Mouse (Mus musculus): ENCODE results near the gene Rab11fip3. TPM values are rescaled to one million over a fixed set of nuclear protein-coding genes. Genes with fewer than 3 reads are reported as not detected.

Gene Rab11fip3
- polyA plus RNA-seq, 1 experiment from 2014 or later = 29.5 TPM

DNA sequence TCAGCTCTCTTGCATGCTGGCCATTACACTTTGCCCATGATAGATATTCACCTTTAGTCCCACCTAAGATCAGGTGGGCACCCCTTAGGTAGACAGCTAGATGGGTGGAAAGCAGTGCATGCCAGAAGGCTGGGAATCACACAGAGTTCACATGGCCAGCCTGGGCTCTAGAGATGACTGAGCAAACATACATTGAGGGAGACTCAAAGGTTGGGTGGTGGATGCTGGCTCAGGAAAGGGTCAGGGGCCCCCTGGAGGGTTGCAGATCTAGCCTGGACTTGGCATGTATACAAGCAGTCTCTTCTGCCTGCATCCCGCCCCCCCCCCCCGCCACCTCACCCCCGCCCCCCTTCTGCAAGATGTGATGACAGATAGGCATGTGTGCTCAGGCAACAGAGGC is 118.6 kb downstream of the Rab11fip3 start:
- Histone ChIP-seq H3K9me3 (ENCODE audit: control insufficient read depth, low read length) (no peaks in the 10 kb centered on the region), H3K27ac (no peak overlapping the region), H3K9ac (no peak overlapping the region), H3K36me3 (replicated peaks; ENCODE audit: control insufficient read depth, insufficient read depth) (no peaks in the 10 kb centered on the region), H3K4me3 (replicated peaks; ENCODE audit: low read length) (no peak overlapping the region), H3K27me3 (ENCODE audit: control insufficient read depth, insufficient read depth, low read length) (peaks cover 41% of the 10 kb centered on the region), H3K4me1 (replicated peaks; ENCODE audit: control insufficient read depth, insufficient read depth, low read length) (peaks cover 11% of the 10 kb centered on the region), H3K4me2 (replicated peaks) (no peak overlapping the region)
- DNase-seq (ENCODE audit: low spot score) (no peak), ATAC-seq (ENCODE audit: low FRiP score) (no peak)
- WGBS = 0% methylated on average over 2 of the region's 3 CpGs

DNA sequence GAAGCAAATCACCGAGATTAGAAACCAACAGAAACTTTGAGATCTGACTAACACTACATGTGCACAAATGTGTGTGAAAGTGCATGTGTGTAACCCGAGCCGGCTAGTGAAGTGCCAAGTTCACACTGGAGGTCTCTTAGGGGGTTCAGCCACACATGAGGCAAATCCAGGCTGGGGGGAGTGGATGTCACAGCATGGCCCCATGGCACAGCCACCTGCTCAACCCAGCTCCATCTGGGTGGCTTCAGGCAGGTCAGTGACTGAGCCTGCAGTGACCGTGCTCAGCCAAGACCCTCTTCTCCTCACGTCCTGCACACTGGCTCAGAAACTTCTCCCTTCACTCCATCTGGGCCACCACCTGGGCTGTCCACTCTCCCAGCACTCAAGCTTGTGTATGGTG is 119.4 kb downstream of the Rab11fip3 start:
- no peak for DNase-seq (ENCODE audit: low spot score)
- Histone ChIP-seq H3K9me3 (ENCODE audit: control insufficient read depth, low read length) (no peaks in the 10 kb centered on the region), H3K27me3 (ENCODE audit: control insufficient read depth, insufficient read depth, low read length) (peaks cover 41% of the 10 kb centered on the region), H3K27ac (no peak overlapping the region), H3K4me3 (replicated peaks; ENCODE audit: low read length) (no peak overlapping the region), H3K9ac (no peak overlapping the region), H3K4me1 (replicated peaks; ENCODE audit: control insufficient read depth, insufficient read depth, low read length) (peaks cover 11% of the 10 kb centered on the region), H3K36me3 (replicated peaks; ENCODE audit: control insufficient read depth, insufficient read depth) (no peaks in the 10 kb centered on the region), H3K4me2 (replicated peaks) (no peak overlapping the region)
- ATAC-seq (ENCODE audit: low FRiP score) = no peak
- WGBS = 78% methylated on average over 5 of the region's 5 CpGs

DNA sequence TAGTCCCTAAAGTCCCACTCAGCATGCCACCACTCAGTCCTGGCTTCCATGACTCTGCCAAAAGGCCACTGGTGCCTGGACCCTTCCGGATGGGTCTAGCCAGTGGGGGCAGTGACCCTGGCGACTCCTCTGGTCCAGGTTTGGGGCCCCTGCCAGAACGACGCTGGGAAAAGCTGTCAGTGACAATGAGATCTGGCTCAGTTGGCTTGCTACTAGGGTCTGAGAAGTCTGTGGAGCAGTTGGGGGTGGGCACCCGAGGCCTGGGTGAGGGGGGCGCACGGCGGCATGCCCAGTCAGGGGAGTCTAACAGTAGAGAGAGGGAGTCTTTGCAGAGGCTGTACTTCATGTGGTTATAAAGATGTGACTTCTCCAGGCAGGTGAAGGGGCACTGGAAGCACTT is 121.3 kb downstream of the Rab11fip3 start:
- DNase-seq (ENCODE audit: low spot score) (no peak), ATAC-seq (ENCODE audit: low FRiP score) (no peak)
- H3K4me1 ChIP-seq (replicated peaks; ENCODE audit: control insufficient read depth, insufficient read depth, low read length) = peaks cover 11% of the 10 kb centered on the region
- H3K9ac ChIP-seq = no peak overlapping the region
- H3K27me3 ChIP-seq (ENCODE audit: control insufficient read depth, insufficient read depth, low read length) = peaks cover 35% of the 10 kb centered on the region
- H3K36me3 ChIP-seq (replicated peaks; ENCODE audit: control insufficient read depth, insufficient read depth) = no peaks in the 10 kb centered on the region
- H3K4me2 ChIP-seq (replicated peaks) = no peak overlapping the region
- WGBS = 81% methylated on average over 8 of the region's 8 CpGs
- no peak overlapping the region for H3K4me3 ChIP-seq (replicated peaks; ENCODE audit: low read length)
- H3K27ac ChIP-seq = no peak overlapping the region
- H3K9me3 ChIP-seq (ENCODE audit: control insufficient read depth, low read length) = no peaks in the 10 kb centered on the region

DNA sequence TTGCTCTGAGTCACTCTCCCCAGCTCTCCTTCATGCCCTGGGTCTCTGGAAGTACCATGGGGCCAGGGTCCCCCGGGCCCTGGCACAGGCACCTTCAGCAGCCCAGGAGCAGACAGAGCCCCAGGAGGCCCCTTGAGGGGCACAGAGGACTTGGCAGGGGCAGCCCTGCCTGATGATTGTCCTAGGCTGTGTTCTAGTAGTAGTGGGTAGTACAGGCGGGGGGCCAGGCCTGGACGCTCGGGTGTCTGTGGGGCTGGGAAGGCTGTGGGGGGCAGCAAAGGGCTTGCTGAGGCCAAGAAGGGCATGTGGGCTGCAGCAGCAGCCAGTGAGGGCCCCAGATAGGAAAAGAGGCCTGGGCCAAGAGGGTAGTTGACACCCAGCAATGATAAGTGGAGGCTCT is 121.8 kb downstream of the Rab11fip3 start:
- 90% methylated on average over 4 of the region's 4 CpGs for WGBS
- H3K9ac ChIP-seq = no peak overlapping the region
- peaks cover 30% of the 10 kb centered on the region for H3K27me3 ChIP-seq (ENCODE audit: control insufficient read depth, insufficient read depth, low read length)
- no peak for DNase-seq (ENCODE audit: low spot score)
- peaks cover 11% of the 10 kb centered on the region for H3K4me1 ChIP-seq (replicated peaks; ENCODE audit: control insufficient read depth, insufficient read depth, low read length)
- H3K27ac ChIP-seq = no peak overlapping the region
- no peak overlapping the region for H3K4me3 ChIP-seq (replicated peaks; ENCODE audit: low read length)
- no peaks in the 10 kb centered on the region for H3K9me3 ChIP-seq (ENCODE audit: control insufficient read depth, low read length)
- no peaks in the 10 kb centered on the region for H3K36me3 ChIP-seq (replicated peaks; ENCODE audit: control insufficient read depth, insufficient read depth)
- no peak overlapping the region for H3K4me2 ChIP-seq (replicated peaks)
- ATAC-seq (ENCODE audit: low FRiP score) = no peak

DNA sequence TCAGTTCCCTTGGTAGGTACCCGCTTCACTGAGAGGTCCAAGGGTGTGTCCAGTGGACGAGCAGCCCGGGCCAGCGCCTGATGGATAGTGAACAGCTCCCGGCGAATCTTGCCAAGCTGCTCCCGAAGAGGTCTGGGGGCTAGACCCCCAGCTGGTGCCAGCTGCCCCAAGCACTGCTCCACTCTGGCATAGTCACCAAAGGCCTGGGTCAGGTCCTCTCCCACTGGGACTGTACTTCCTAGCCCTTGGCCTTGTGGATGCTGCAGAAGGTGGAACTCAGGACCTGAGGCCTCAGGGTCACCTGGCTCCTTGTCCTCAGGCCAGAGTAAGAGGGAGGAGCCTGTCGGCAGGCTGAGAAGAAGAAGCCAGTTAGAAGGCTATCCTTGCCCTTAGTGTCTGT is 122.5 kb downstream of the Rab11fip3 start:
- Histone ChIP-seq H3K4me1 (replicated peaks; ENCODE audit: control insufficient read depth, insufficient read depth, low read length) (peaks cover 13% of the 10 kb centered on the region), H3K4me3 (replicated peaks; ENCODE audit: low read length) (no peak overlapping the region), H3K27ac (no peak overlapping the region), H3K9me3 (ENCODE audit: control insufficient read depth, low read length) (no peaks in the 10 kb centered on the region), H3K4me2 (replicated peaks) (no peak overlapping the region), H3K9ac (no peak overlapping the region), H3K36me3 (replicated peaks; ENCODE audit: control insufficient read depth, insufficient read depth) (no peaks in the 10 kb centered on the region), H3K27me3 (ENCODE audit: control insufficient read depth, insufficient read depth, low read length) (peaks cover 23% of the 10 kb centered on the region)
- DNase-seq (ENCODE audit: low spot score) (no peak), ATAC-seq (ENCODE audit: low FRiP score) (no peak)
- 82% methylated on average over 8 of the region's 8 CpGs for WGBS

DNA sequence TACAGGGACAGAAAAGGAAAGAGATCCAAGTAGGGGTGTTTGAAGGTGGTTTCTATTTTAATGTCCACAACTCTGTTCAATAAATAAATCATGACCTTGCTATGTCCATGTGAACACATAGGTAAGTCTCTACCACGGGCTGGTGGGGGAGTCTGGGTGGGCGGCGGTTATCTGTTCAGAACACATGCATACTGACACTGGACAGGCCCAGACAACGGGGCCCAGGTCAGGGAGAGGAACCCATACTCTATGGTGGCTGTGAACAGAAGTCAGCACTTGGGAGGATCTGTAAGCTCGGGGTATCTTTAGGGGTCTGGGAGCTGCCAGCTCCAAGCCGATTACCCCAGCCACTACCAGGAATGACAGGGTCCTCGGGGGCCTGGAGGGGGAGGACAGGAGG is 123.0 kb downstream of the Rab11fip3 start:
- ATAC-seq (ENCODE audit: low FRiP score) (no peak), DNase-seq (ENCODE audit: low spot score) (no peak)
- Histone ChIP-seq H3K4me3 (replicated peaks; ENCODE audit: low read length) (no peak overlapping the region), H3K4me1 (replicated peaks; ENCODE audit: control insufficient read depth, insufficient read depth, low read length) (peaks cover 9% of the 10 kb centered on the region), H3K36me3 (replicated peaks; ENCODE audit: control insufficient read depth, insufficient read depth) (no peaks in the 10 kb centered on the region), H3K9me3 (ENCODE audit: control insufficient read depth, low read length) (no peaks in the 10 kb centered on the region), H3K27ac (no peak overlapping the region), H3K9ac (no peak overlapping the region), H3K27me3 (ENCODE audit: control insufficient read depth, insufficient read depth, low read length) (peaks cover 18% of the 10 kb centered on the region), H3K4me2 (replicated peaks) (no peak overlapping the region)
- 81% methylated on average over 7 of the region's 7 CpGs for WGBS

DNA sequence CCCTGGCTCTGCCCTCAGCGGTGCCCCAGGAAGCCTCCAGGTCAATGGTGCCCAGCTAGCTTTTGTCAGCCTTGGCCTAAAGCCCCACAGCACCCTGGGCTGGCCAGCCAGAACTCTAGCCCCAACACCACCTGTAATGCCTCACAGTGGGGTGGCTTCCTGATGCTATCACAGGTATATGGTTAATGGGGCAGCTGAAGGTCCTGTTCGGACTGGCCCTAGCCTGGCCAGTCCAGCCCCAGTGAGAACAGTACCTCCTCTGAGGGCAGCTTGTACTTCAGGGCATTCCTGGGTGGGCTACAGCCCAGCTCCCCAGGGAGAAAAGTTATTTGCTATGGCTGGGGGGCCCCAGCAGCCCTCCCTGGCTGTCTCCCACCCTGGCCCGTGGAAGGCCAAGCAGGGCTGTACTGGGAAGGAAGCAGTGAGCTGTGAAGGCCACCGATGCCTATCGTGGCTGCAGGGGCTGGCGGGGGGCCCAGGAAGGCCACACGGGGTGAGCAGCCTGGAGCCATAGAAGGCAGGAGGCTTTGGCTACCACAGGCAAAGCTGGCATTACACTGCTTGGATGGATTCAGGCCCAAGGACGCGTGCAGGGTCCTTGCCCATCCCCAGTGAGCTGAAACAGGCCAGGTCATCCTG is 123.7 kb downstream of the Rab11fip3 start:
- peaks cover 13% of the 10 kb centered on the region for H3K4me1 ChIP-seq (replicated peaks; ENCODE audit: control insufficient read depth, insufficient read depth, low read length)
- no peaks in the 10 kb centered on the region for H3K36me3 ChIP-seq (replicated peaks; ENCODE audit: control insufficient read depth, insufficient read depth)
- H3K9me3 ChIP-seq (ENCODE audit: control insufficient read depth, low read length) = no peaks in the 10 kb centered on the region
- H3K27ac ChIP-seq = no peak overlapping the region
- WGBS = 61% methylated on average over 9 of the region's 9 CpGs
- no peak for DNase-seq (ENCODE audit: low spot score)
- H3K4me3 ChIP-seq (replicated peaks; ENCODE audit: low read length) = no peak overlapping the region
- H3K4me2 ChIP-seq (replicated peaks) = no peak overlapping the region
- peaks cover 11% of the 10 kb centered on the region for H3K27me3 ChIP-seq (ENCODE audit: control insufficient read depth, insufficient read depth, low read length)
- ATAC-seq (ENCODE audit: low FRiP score) = no peak
- no peak overlapping the region for H3K9ac ChIP-seq

DNA sequence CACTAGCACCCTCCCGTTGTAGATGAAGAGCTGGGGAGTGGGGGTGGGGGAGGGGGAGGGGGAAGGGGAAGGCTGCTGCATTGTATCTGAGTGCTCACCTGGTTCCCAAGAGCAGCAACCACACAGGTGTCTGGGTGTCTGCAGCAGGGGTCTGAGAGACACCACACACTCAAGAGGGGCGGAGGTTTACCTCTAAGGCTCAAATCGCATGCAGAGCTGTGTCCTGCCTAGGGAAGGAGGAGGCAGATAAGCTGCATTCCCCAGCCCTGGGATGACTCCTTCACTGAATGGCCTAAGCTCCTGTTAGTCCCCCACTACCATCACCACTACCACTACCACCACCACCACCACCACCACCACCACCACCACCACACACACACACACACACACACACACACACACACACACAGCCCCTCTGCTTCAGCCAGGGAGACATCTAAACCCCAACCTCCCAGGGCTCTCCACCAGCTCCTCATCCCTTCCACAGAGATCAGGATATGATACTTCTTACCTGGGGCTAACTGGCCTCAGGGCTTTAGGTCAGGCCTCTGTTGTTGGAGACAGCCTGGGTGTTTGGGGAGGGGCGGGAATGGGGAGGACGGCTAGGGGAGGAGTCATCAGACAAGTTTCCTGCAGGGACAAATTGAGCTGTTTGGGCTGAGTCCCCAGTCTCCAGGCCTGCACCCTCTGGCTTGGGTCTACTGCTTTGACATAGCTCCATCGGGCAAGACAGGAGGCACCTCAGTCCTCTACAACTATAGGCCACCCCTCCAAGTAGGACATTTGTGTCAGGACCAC is 124.8 kb downstream of the Rab11fip3 start, which contains the start of the genes Pigq and Nhlrc4:
TSS of gene Pigq (minus strand) at position 571 of the 798 bp plus-strand sequence.
TSS of gene Nhlrc4 (minus strand) at position 596 of the 798 bp plus-strand sequence.
- no peak within 1 kb of the TSS for H3K4me2 ChIP-seq (replicated peaks)
- H3K9me3 ChIP-seq (ENCODE audit: control insufficient read depth, low read length) = no peaks in the 10 kb centered on the region
- ATAC-seq (ENCODE audit: low FRiP score) (no peak), DNase-seq (ENCODE audit: low spot score) (no peak)
- H3K4me3 ChIP-seq (replicated peaks; ENCODE audit: low read length) = no peak within 1 kb of the TSS
- H3K27ac ChIP-seq = no peak within 1 kb of the TSS
- H3K27me3 ChIP-seq (ENCODE audit: control insufficient read depth, insufficient read depth, low read length) = 0 out of 2 replicates have a peak, but pooled peaks cover under 1% of the 10 kb centered on the region
- peaks cover 17% of the 10 kb centered on the region for H3K4me1 ChIP-seq (replicated peaks; ENCODE audit: control insufficient read depth, insufficient read depth, low read length)
- H3K9ac ChIP-seq = no peak within 1 kb of the TSS
- H3K36me3 ChIP-seq (replicated peaks; ENCODE audit: control insufficient read depth, insufficient read depth) = no peaks in the 10 kb centered on the region
- WGBS = 66% methylated on average over 6 of the region's 6 CpGs

DNA sequence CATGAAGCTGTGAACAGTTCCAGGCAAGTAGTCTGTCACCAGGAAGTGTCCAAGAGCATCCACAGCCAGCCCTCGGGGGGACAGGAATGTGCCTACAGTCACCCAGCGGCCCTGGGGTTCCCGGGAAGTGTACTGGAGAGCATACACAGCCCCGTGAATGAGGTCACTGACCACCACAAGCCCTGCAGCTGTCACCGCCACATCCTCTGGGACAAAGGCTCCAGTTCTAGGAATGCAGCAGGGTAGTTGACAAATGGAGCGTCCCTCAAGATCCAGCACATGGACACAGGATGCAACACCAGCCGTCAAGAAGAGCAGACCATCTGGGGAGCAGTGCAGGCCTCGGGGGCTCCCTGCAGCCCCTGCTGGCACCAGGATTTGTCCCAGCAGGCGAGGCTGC is 125.6 kb downstream of the Rab11fip3 start:
- ATAC-seq (ENCODE audit: low FRiP score) (no peak), DNase-seq (ENCODE audit: low spot score) (no peak)
- no peak overlapping the region for H3K9ac ChIP-seq
- 73% methylated on average over 9 of the region's 9 CpGs for WGBS
- no peaks in the 10 kb centered on the region for H3K9me3 ChIP-seq (ENCODE audit: control insufficient read depth, low read length)
- no peaks in the 10 kb centered on the region for H3K36me3 ChIP-seq (replicated peaks; ENCODE audit: control insufficient read depth, insufficient read depth)
- no peak overlapping the region for H3K27ac ChIP-seq
- no peak overlapping the region for H3K4me2 ChIP-seq (replicated peaks)
- peaks cover 17% of the 10 kb centered on the region for H3K4me1 ChIP-seq (replicated peaks; ENCODE audit: control insufficient read depth, insufficient read depth, low read length)
- H3K4me3 ChIP-seq (replicated peaks; ENCODE audit: low read length) = no peak overlapping the region
- H3K27me3 ChIP-seq (ENCODE audit: control insufficient read depth, insufficient read depth, low read length) = no peaks in the 10 kb centered on the region
